Mouse (Mus musculus): ENCODE data around the gene Snrnp27. TPM values are rescaled to one million over a fixed set of nuclear protein-coding genes. Genes with fewer than 3 reads are reported as not detected.

Gene Snrnp27
- 108 and 112 TPM in 2 replicates for polyA plus RNA-seq (2014; fragmentation: Nextera tagmentation; extraction: Ambion mirVana)

- ATAC-seq (ENCODE audit: insufficient read depth) = peak; percentile 91
- Histone ChIP-seq H3K9me3 (ENCODE audit: low read depth, low read length) (no peaks in the 10 kb centered on the region), H3K4me1 (ENCODE audit: insufficient read depth) (no peaks in the 10 kb centered on the region), H3K27ac (ENCODE audit: low read depth) (peak within 1 kb of the TSS; percentile 58; the same call in 1 of the 2 replicates), H3K4me2 (peak within 1 kb of the TSS; percentile 66), H3K9ac (peak within 1 kb of the TSS; percentile 85), H3K4me3 (ENCODE audit: low read depth, low read length) (peak within 1 kb of the TSS; percentile 82), H3K27me3 (ENCODE audit: insufficient read depth, low read length) (no peaks in the 10 kb centered on the region), H3K36me3 (ENCODE audit: insufficient read depth) (peaks cover 36% of the 10 kb centered on the region)
- 2% methylated on average over 36 of the region's 36 CpGs for WGBS
- peak; percentile 96 for DNase-seq
- TF ChIP-seq CTCF (IDR thresholded peaks at IDR 0.05; ENCODE audit: low read depth) = no peak
Observed at GRCm38 (mm10) chr6:86683872-86684654, at the start of gene Snrnp27. Snrnp27 (minus strand) TSS chr6:86684522.

GRCm38 (mm10) chr6:86733183-86733876 lies 49.0 kb upstream of the Snrnp27 start, which contains the start of gene Gmcl1:
Gmcl1 (minus strand) TSS chr6:86733383.
- ATAC-seq (ENCODE audit: insufficient read depth) = peak; percentile 95
- peaks cover 7% of the 10 kb centered on the region; the same call in 1 of the 2 replicates for H3K4me1 ChIP-seq (ENCODE audit: insufficient read depth)
- peak within 1 kb of the TSS; percentile 58; the same call in 1 of the 2 replicates for H3K27ac ChIP-seq (ENCODE audit: low read depth)
- H3K27me3 ChIP-seq (ENCODE audit: insufficient read depth, low read length) = no peaks in the 10 kb centered on the region
- 0 out of 2 replicates have a peak, but pooled peaks cover 3% of the 10 kb centered on the region for H3K36me3 ChIP-seq (ENCODE audit: insufficient read depth)
- peak within 1 kb of the TSS; percentile 90 for H3K4me2 ChIP-seq
- DNase-seq = peak; percentile 99
- under 1% methylated on average over 58 of the region's 59 CpGs for WGBS
- no peak for TF ChIP-seq CTCF (IDR thresholded peaks at IDR 0.05; ENCODE audit: low read depth)
- no peaks in the 10 kb centered on the region for H3K9me3 ChIP-seq (ENCODE audit: low read depth, low read length)
- H3K9ac ChIP-seq = peak within 1 kb of the TSS; percentile 83
- H3K4me3 ChIP-seq (ENCODE audit: low read depth, low read length) = peak within 1 kb of the TSS; percentile 98

DNA sequence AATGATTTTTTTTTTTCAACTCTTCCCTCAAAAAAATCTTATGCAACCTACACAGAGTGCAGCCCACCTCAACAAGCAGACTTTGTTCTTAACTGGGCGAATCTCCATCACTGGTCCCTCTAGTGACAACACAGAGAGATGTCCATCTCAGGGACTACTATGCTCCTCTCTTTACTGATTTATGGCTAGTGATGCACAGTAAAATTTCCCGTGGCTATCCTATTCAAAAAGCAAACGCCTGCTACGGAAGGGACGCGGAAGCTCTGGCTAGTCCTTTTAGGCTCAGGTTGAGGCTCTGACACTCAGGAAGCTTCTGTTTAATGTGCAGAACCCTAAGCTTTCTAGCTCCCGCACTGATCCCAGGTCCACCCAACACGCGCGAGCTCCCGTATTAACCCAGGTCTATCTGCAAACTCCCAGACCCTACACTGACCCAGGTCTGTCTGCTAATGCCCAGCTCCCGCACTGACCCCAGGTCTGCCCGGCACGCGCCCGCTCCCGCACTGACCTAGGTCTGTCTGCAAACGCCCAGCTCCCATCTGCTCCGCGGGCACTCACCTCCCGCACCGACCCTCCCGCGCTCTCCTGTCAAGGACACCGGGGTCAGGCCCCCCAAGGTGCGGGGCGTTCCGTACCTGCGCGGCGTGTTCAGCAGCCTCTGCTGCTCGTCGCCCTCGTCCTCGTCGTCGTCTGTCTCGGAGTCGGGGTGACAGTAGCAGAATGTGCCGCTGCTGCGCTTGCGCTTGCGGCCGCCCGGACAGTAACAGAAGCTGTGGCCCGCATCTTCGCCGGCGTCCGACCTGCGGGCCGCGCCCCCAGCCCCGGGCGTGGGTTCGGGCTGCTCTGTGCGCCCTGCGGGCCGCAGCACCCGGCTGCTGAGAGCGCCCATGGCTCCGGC lies 48.2 kb upstream of the Snrnp27 start:
- no peaks in the 10 kb centered on the region for H3K27me3 ChIP-seq (ENCODE audit: insufficient read depth, low read length)

GRCm38 (mm10) chr6:86728711-86729110 lies 44.4 kb upstream of the Snrnp27 start:
- Histone ChIP-seq H3K27ac (ENCODE audit: low read depth) (no peak overlapping the region), H3K27me3 (ENCODE audit: insufficient read depth, low read length) (no peaks in the 10 kb centered on the region), H3K4me3 (ENCODE audit: low read depth, low read length) (no peak overlapping the region), H3K4me2 (no peak overlapping the region), H3K4me1 (ENCODE audit: insufficient read depth) (peaks cover under 1% of the 10 kb centered on the region; the same call in 1 of the 2 replicates), H3K9ac (no peak overlapping the region), H3K9me3 (ENCODE audit: low read depth, low read length) (no peaks in the 10 kb centered on the region), H3K36me3 (ENCODE audit: insufficient read depth) (peaks cover 3% of the 10 kb centered on the region; the same call in 1 of the 2 replicates)
- no peak for TF ChIP-seq CTCF (IDR thresholded peaks at IDR 0.05; ENCODE audit: low read depth)
- DNase-seq (no peak), ATAC-seq (ENCODE audit: insufficient read depth) (no peak)
- 87% methylated on average over 5 of the region's 5 CpGs for WGBS

More for the DNA sequence above, 48.2 kb upstream of the Snrnp27 start:
- WGBS = under 1% methylated on average over 62 of the region's 62 CpGs
- TF ChIP-seq CTCF (IDR thresholded peaks at IDR 0.05; ENCODE audit: low read depth) = 0 out of 2 replicates have a peak, but pooled peaks have one; percentile 3
- H3K4me1 ChIP-seq (ENCODE audit: insufficient read depth) = peaks cover 7% of the 10 kb centered on the region; the same call in 1 of the 2 replicates
- H3K4me2 ChIP-seq = peak overlapping the region; percentile 90
- peak overlapping the region; percentile 98 for H3K4me3 ChIP-seq (ENCODE audit: low read depth, low read length)
- peak overlapping the region; percentile 83 for H3K9ac ChIP-seq
- no peaks in the 10 kb centered on the region for H3K9me3 ChIP-seq (ENCODE audit: low read depth, low read length)
- peak; percentile 17 for DNase-seq
- H3K36me3 ChIP-seq (ENCODE audit: insufficient read depth) = peaks cover 1% of the 10 kb centered on the region; the same call in 1 of the 2 replicates
- peak; percentile 64 for ATAC-seq (ENCODE audit: insufficient read depth)
- peak overlapping the region; percentile 58; the same call in 1 of the 2 replicates for H3K27ac ChIP-seq (ENCODE audit: low read depth)

GRCm38 (mm10) chr6:86721977-86722376 lies 37.7 kb upstream of the Snrnp27 start:
- H3K27ac ChIP-seq (ENCODE audit: low read depth) = no peak overlapping the region
- DNase-seq = no peak

GRCm38 (mm10) chr6:86708072-86708774 lies 23.9 kb upstream of the Snrnp27 start:
- ATAC-seq (ENCODE audit: insufficient read depth) (no peak), DNase-seq (no peak)
- H3K27me3 ChIP-seq (ENCODE audit: insufficient read depth, low read length) = no peaks in the 10 kb centered on the region
- no peak for TF ChIP-seq CTCF (IDR thresholded peaks at IDR 0.05; ENCODE audit: low read depth)
- H3K4me2 ChIP-seq = no peak overlapping the region
- H3K9ac ChIP-seq = no peak overlapping the region
- peaks cover 34% of the 10 kb centered on the region; the same call in 1 of the 2 replicates for H3K36me3 ChIP-seq (ENCODE audit: insufficient read depth)
- no peak overlapping the region for H3K27ac ChIP-seq (ENCODE audit: low read depth)
- WGBS = 81% methylated on average over 4 of the region's 4 CpGs
- no peak overlapping the region for H3K4me3 ChIP-seq (ENCODE audit: low read depth, low read length)
- H3K9me3 ChIP-seq (ENCODE audit: low read depth, low read length) = no peaks in the 10 kb centered on the region
- no peaks in the 10 kb centered on the region for H3K4me1 ChIP-seq (ENCODE audit: insufficient read depth)

More at GRCm38 (mm10) chr6:86721977-86722376, 37.7 kb upstream of the Snrnp27 start:
- Histone ChIP-seq H3K9me3 (ENCODE audit: low read depth, low read length) (no peaks in the 10 kb centered on the region), H3K36me3 (ENCODE audit: insufficient read depth) (peaks cover 19% of the 10 kb centered on the region), H3K9ac (no peak overlapping the region), H3K4me1 (ENCODE audit: insufficient read depth) (no peaks in the 10 kb centered on the region), H3K27me3 (ENCODE audit: insufficient read depth, low read length) (no peaks in the 10 kb centered on the region), H3K4me3 (ENCODE audit: low read depth, low read length) (no peak overlapping the region), H3K4me2 (no peak overlapping the region)
- WGBS = 49% methylated on average over 3 of the region's 3 CpGs
- ATAC-seq (ENCODE audit: insufficient read depth) = no peak
- no peak for TF ChIP-seq CTCF (IDR thresholded peaks at IDR 0.05; ENCODE audit: low read depth)
